Mouse (Mus musculus): ENCODE data around the gene Cdk5rap2.

DNA sequence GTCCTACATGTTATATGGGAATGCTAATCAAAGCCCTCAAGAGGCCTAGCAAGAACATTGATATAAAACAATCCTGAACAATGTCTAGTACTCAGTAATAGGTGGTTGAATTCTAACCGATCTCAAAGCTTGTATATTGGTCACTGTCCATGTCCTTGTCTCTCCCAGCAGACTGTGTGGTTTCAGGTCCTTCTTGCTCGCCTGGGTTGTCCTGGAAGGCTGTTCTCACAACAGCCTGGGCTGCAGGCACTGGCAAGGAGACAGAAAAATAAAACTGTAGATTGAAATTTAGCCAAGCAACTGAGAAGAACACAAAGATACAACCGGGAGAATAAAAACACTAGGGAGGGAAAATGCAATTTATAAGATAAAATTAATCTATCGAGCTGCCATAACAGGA is 137.7 kb downstream of the Cdk5rap2 start:
- TF ChIP-seq CTCF (IDR thresholded peaks at IDR 0.05) (no peak), POLR2A (IDR thresholded peaks at IDR 0.05; ENCODE audit: insufficient read depth, low read depth, low read length) (no peak)

Data from heart, adult 2 months (tissue).